Mouse (Mus musculus): ENCODE data around the gene Rhbdd3. TPM values are rescaled to one million over a fixed set of nuclear protein-coding genes. Genes with fewer than 3 reads are reported as not detected.
A peak's percentile ranks its signal among the peaks of the same experiment; 100 is the strongest.

Rhbdd3 gene
- polyA plus RNA-seq, 1 experiment: 18.3 TPM

GRCm38 (mm10) chr11:5055945-5056938 is 42.5 kb upstream of the Rhbdd3 start:
- H3K9ac ChIP-seq (ENCODE audit: low read depth, poor library complexity, severe bottlenecking): 0 out of 2 replicates have a peak overlapping the region, but pooled peaks have one; percentile 24
- no peaks in the 10 kb centered on the region for H3K36me3 ChIP-seq (ENCODE audit: control insufficient read depth, insufficient read depth, low read length, poor library complexity, severe bottlenecking)
- H3K4me1 ChIP-seq (ENCODE audit: control insufficient read depth, insufficient read depth, low read length): peaks cover 13% of the 10 kb centered on the region
- H3K9me3 ChIP-seq (replicated peaks; ENCODE audit: control insufficient read depth, insufficient read depth, low read length, poor library complexity, severe bottlenecking): no peaks in the 10 kb centered on the region
- no peak overlapping the region for H3K27ac ChIP-seq (ENCODE audit: insufficient read depth, low read length)
- H3K4me3 ChIP-seq (ENCODE audit: low read depth, low read length): no peak overlapping the region
- H3K27me3 ChIP-seq (ENCODE audit: control insufficient read depth, insufficient read depth, low read length, poor library complexity, severe bottlenecking): 0 out of 2 replicates have a peak, but pooled peaks cover 3% of the 10 kb centered on the region
- no peak for TF ChIP-seq EP300 (IDR thresholded peaks at IDR 0.05; ENCODE audit: insufficient read depth, low read depth, low read length)
- no peak for TF ChIP-seq CTCF (IDR thresholded peaks at IDR 0.05; ENCODE audit: low read depth, low read length)
- TF ChIP-seq POLR2A (IDR thresholded peaks at IDR 0.05; ENCODE audit: insufficient read depth, low read length): no peak

GRCm38 (mm10) chr11:5057064-5057463 is 41.7 kb upstream of the Rhbdd3 start:
- Histone ChIP-seq H3K27ac (ENCODE audit: insufficient read depth, low read length) (no peak overlapping the region), H3K9ac (ENCODE audit: low read depth, poor library complexity, severe bottlenecking) (no peak overlapping the region), H3K36me3 (ENCODE audit: control insufficient read depth, insufficient read depth, low read length, poor library complexity, severe bottlenecking) (no peaks in the 10 kb centered on the region), H3K4me1 (ENCODE audit: control insufficient read depth, insufficient read depth, low read length) (peaks cover 13% of the 10 kb centered on the region), H3K9me3 (replicated peaks; ENCODE audit: control insufficient read depth, insufficient read depth, low read length, poor library complexity, severe bottlenecking) (no peaks in the 10 kb centered on the region), H3K27me3 (ENCODE audit: control insufficient read depth, insufficient read depth, low read length, poor library complexity, severe bottlenecking) (0 out of 2 replicates have a peak, but pooled peaks cover 3% of the 10 kb centered on the region), H3K4me3 (ENCODE audit: low read depth, low read length) (no peak overlapping the region)
- TF ChIP-seq POLR2A (IDR thresholded peaks at IDR 0.05; ENCODE audit: insufficient read depth, low read length) (no peak), EP300 (IDR thresholded peaks at IDR 0.05; ENCODE audit: insufficient read depth, low read depth, low read length) (no peak), CTCF (IDR thresholded peaks at IDR 0.05; ENCODE audit: low read depth, low read length) (no peak)

- peak overlapping the region; percentile 64 for H3K4me3 ChIP-seq (ENCODE audit: low read depth, low read length)
- TF ChIP-seq EP300 (IDR thresholded peaks at IDR 0.05; ENCODE audit: insufficient read depth, low read depth, low read length): no peak
- no peak for TF ChIP-seq CTCF (IDR thresholded peaks at IDR 0.05; ENCODE audit: low read depth, low read length)
- no peak for TF ChIP-seq POLR2A (IDR thresholded peaks at IDR 0.05; ENCODE audit: insufficient read depth, low read length)
- H3K9ac ChIP-seq (ENCODE audit: low read depth, poor library complexity, severe bottlenecking): peak overlapping the region; percentile 62
- no peaks in the 10 kb centered on the region for H3K9me3 ChIP-seq (replicated peaks; ENCODE audit: control insufficient read depth, insufficient read depth, low read length, poor library complexity, severe bottlenecking)
- no peak overlapping the region for H3K27ac ChIP-seq (ENCODE audit: insufficient read depth, low read length)
- no peaks in the 10 kb centered on the region for H3K36me3 ChIP-seq (ENCODE audit: control insufficient read depth, insufficient read depth, low read length, poor library complexity, severe bottlenecking)
- peaks cover 12% of the 10 kb centered on the region for H3K4me1 ChIP-seq (ENCODE audit: control insufficient read depth, insufficient read depth, low read length)
- 0 out of 2 replicates have a peak, but pooled peaks cover 3% of the 10 kb centered on the region for H3K27me3 ChIP-seq (ENCODE audit: control insufficient read depth, insufficient read depth, low read length, poor library complexity, severe bottlenecking)
Measured at GRCm38 (mm10) chr11:5057541-5057855, 41.2 kb upstream of the Rhbdd3 start.

- Histone ChIP-seq H3K36me3 (ENCODE audit: control insufficient read depth, insufficient read depth, low read length, poor library complexity, severe bottlenecking) (no peaks in the 10 kb centered on the region), H3K9ac (ENCODE audit: low read depth, poor library complexity, severe bottlenecking) (peak within 1 kb of the TSS; percentile 62), H3K4me3 (ENCODE audit: low read depth, low read length) (peak within 1 kb of the TSS; percentile 64), H3K27ac (ENCODE audit: insufficient read depth, low read length) (no peak within 1 kb of the TSS), H3K9me3 (replicated peaks; ENCODE audit: control insufficient read depth, insufficient read depth, low read length, poor library complexity, severe bottlenecking) (no peaks in the 10 kb centered on the region), H3K4me1 (ENCODE audit: control insufficient read depth, insufficient read depth, low read length) (peaks cover 14% of the 10 kb centered on the region), H3K27me3 (ENCODE audit: control insufficient read depth, insufficient read depth, low read length, poor library complexity, severe bottlenecking) (0 out of 2 replicates have a peak, but pooled peaks cover 3% of the 10 kb centered on the region)
- TF ChIP-seq CTCF (IDR thresholded peaks at IDR 0.05; ENCODE audit: low read depth, low read length) (no peak), POLR2A (IDR thresholded peaks at IDR 0.05; ENCODE audit: insufficient read depth, low read length) (no peak), EP300 (IDR thresholded peaks at IDR 0.05; ENCODE audit: insufficient read depth, low read depth, low read length) (no peak)
Measured at GRCm38 (mm10) chr11:5057856-5058641, 40.7 kb upstream of the Rhbdd3 start, which contains the start of gene Rasl10a. Rasl10a (plus strand) TSS chr11:5058128.

GRCm38 (mm10) chr11:5058783-5059182 is 39.9 kb upstream of the Rhbdd3 start:
- Histone ChIP-seq H3K4me1 (ENCODE audit: control insufficient read depth, insufficient read depth, low read length) (peaks cover 14% of the 10 kb centered on the region), H3K4me3 (ENCODE audit: low read depth, low read length) (no peak overlapping the region), H3K27ac (ENCODE audit: insufficient read depth, low read length) (no peak overlapping the region), H3K36me3 (ENCODE audit: control insufficient read depth, insufficient read depth, low read length, poor library complexity, severe bottlenecking) (no peaks in the 10 kb centered on the region), H3K27me3 (ENCODE audit: control insufficient read depth, insufficient read depth, low read length, poor library complexity, severe bottlenecking) (0 out of 2 replicates have a peak, but pooled peaks cover 3% of the 10 kb centered on the region), H3K9me3 (replicated peaks; ENCODE audit: control insufficient read depth, insufficient read depth, low read length, poor library complexity, severe bottlenecking) (no peaks in the 10 kb centered on the region), H3K9ac (ENCODE audit: low read depth, poor library complexity, severe bottlenecking) (no peak overlapping the region)
- TF ChIP-seq CTCF (IDR thresholded peaks at IDR 0.05; ENCODE audit: low read depth, low read length) (no peak), EP300 (IDR thresholded peaks at IDR 0.05; ENCODE audit: insufficient read depth, low read depth, low read length) (no peak), POLR2A (IDR thresholded peaks at IDR 0.05; ENCODE audit: insufficient read depth, low read length) (no peak)

Measured in ES-Bruce4 (cell line).